Mouse (Mus musculus) embryonic fibroblast, embryonic 13.5 days (primary cell): ENCODE data around the gene Foxd4.

ENCODE experiments used
- CTCF ChIP-seq: IDR thresholded peaks from 2 replicates; pipeline ENCODE4 v1.5.1; 2011; ENCODE audit warnings: mild to moderate bottlenecking, control low read depth, low read length, moderate library complexity, borderline replicate concordance; ENCODE audit not compliant: insufficient read depth
- POLR2A ChIP-seq: IDR thresholded peaks from 2 replicates; pipeline ENCODE4 v1.6.1; 2011; ENCODE audit warnings: low read depth, mild to moderate bottlenecking, control low read depth, low read length, moderate library complexity

GRCm38 (mm10) chr19:24900581-24901220 is at the start of gene Foxd4:
- TF ChIP-seq CTCF = no peak
- TF ChIP-seq POLR2A = no peak
